Mouse (Mus musculus) thymus, adult 18-20 months (tissue): ENCODE results near the gene Acvr2b.
"Not testable (repeated sequence)": the region's sequence is repeated elsewhere in the genome, so short reads cannot be mapped to it uniquely, and the experiment has no call there.

Experiments used
- DNase-seq, 2 experiments: peaks; one replicate each; pipeline ENCODE4 v3.0.0; 2022; ENCODE audit warnings: mixed read lengths in 2 of 2

Gene Acvr2b

GRCm38 (mm10) chr9:119401801-119402214, at the start of gene Acvr2b:
Gene Acvr2b, plus strand, starts transcription at chr9:119402118.
- DNase-seq = peak; percentile 84 to 87

- no peak for DNase-seq
Observed at GRCm38 (mm10) chr9:119353926-119354325, 48.0 kb upstream of the Acvr2b start.

GRCm38 (mm10) chr9:119355943-119356342, 46.0 kb upstream of the Acvr2b start:
- DNase-seq = no peak

- peak; percentile 80 for DNase-seq
Observed at GRCm38 (mm10) chr9:119357331-119358057, 44.4 kb upstream of the Acvr2b start, which contains the start of gene Xylb. Gene Xylb, plus strand, starts transcription at chr9:119357381.

- DNase-seq = no peak
Observed at GRCm38 (mm10) chr9:119358058-119358429, 43.9 kb upstream of the Acvr2b start.

DNA sequence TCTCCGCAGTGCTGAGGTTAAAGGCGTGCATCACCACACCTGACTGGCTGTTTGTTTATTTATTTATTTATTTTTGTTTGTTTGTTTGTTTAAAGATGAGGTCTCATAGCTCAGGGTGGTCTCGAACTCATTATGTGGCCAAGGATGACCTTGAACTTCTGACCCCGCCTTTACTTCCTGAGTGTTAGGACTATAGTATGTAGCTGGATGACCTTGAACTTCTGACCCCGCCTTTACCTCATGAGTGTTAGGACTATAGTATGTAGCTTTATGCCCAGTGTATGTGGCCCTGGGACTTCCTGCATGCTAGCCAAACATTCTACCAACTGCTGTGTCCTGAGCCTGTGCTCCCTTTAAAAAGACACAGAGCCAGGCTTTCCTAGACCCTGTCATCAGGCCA, 40.5 kb upstream of the Acvr2b start:
- no peak for DNase-seq

DNA sequence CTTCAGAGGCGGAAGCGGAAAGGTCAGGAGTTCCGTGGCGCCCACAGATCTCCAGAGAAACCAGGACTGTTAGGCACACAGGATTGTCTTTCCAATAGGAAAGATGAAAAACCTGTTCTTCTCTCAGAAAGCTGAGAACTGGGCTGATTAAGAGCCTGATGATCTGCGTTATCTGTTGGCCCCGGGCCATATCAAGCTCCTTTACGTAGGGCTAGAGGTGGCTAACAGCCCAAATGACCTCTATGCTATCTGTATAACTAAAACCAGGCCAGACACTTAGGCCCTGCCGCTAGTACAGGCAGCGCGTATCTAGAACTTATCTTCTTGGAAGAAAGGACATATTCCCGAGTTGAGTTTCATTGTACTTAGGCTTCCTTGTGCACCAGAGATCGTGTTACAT, 38.7 kb upstream of the Acvr2b start:
- no peak for DNase-seq

- no peak for DNase-seq
Observed at GRCm38 (mm10) chr9:119365284-119365683, 36.6 kb upstream of the Acvr2b start, which contains the start of gene Slc22a14. Gene Slc22a14, minus strand, starts transcription at chr9:119365553.

DNA sequence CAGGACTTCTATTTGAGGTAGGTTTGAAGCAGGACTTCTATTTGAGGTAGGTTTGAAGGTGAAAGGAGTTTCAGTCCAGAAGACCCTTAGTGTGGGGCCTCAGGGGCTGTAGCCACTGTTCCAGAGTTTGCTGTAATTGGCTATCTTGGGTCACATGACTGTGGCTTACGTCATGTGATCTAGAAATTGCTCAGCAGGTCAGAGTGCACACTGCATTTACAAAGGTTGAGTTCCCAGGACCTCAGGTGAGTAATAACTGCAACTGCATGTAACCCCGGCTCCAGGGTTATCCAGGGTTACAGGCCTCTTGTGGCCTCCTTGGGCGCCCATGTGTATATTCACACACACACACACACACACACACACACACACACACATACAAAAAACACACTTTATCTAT, 33.6 kb upstream of the Acvr2b start:
- DNase-seq = no peak

GRCm38 (mm10) chr9:119370770-119371169, 31.1 kb upstream of the Acvr2b start:
- DNase-seq = not testable (repeated sequence)

DNA sequence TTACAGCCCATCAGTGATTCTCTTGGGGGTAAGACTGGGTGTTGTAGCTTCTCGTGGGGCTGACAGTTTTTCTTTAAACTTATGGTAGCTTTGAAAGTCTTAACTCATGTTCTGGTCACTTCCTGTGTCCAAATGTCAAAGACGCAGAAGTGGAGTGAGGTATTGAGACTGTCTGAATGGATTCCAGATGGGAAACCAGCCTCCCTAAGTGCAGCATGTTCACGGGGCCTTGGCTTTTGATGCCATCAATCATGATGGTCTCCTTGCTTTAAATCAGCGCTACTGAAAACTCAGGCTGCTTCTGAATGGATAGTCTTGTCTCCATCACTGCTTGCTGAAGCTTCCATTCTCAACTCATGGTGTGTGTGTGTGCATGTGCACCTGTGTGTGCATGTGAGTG, 30.7 kb upstream of the Acvr2b start:
- no peak for DNase-seq

GRCm38 (mm10) chr9:119375008-119375407, 26.9 kb upstream of the Acvr2b start:
- no peak for DNase-seq

DNA sequence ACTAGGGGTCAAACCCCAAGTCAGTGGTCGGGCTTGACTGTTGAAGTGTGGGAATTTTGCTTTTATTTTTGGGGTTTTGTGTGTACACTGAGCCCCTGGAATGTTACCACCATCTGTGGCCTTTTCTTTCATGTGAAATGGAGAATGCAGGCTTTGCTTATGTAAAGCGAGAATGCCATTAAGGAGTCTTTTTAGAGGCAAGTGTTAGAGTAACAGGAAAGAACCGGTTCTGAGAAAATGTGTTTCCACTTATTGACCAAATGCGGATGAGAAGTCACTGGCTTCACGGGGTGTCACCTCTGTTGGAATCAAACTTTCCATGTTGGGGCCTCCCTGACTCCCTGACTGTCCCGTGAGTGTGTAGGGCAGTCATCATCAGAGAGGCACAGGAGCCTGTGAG, 26.4 kb upstream of the Acvr2b start:
- DNase-seq = no peak

- DNase-seq = no peak
Observed at GRCm38 (mm10) chr9:119378231-119378630, 23.7 kb upstream of the Acvr2b start.

DNA sequence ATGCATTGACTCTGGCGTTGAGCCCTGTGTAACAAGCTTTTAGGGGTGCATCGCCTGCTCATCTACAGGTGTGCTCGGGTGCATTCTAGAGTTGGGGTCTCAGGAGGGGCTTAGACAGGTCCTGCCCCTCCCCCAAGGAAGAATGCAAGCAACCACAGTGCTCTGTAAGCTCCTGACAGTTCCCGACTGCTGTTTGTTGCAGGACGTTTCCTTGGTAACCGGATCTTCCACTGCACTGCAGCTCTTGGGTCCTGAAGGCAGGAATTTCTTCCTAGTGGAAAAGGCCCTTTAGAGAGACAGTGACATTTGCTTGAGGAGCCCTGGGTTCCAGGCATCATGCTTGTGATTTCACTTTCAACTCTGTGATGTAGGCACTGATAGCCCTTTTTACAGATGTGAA, 19.3 kb upstream of the Acvr2b start:
- no peak for DNase-seq

DNA sequence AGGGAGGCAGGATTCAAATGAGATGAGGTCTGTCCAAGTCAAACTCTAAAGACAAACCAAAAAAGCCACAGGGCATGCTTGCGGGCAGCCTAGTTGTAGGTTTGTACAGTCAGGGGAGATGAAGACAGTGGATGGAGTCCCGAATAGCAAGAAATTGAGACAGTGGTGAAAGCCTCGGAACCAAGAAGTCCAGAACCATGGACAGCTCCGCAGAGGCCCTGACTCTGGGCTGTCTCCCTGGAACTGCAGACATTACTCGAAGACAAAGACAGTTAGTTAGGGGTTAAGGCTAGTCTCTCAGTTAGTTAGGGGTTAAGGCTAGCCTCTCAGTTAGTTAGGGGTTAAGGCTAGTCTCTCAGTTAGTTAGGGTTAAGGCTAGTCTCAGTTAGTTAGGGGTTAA, 13.0 kb upstream of the Acvr2b start:
- no peak for DNase-seq

DNA sequence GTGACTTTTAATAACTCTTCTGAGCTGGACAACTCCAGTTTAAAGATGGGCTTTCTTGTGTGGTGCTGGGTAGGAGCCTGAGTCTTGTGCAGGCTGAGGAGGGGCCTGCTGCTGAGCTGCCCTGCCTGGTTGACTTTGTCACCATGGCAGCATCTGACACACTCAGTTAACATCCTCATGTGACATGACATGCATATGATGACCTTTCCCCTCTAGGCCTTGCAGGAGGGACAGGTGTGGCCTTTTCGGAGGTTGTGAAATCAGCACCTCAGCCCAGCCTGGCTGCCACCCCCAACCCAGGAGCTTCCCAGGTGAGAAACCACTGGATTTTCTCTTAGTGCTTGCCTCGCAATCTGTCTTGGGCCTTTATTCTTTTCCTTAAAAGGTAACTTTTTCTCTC, 11.7 kb upstream of the Acvr2b start:
- no peak for DNase-seq

DNA sequence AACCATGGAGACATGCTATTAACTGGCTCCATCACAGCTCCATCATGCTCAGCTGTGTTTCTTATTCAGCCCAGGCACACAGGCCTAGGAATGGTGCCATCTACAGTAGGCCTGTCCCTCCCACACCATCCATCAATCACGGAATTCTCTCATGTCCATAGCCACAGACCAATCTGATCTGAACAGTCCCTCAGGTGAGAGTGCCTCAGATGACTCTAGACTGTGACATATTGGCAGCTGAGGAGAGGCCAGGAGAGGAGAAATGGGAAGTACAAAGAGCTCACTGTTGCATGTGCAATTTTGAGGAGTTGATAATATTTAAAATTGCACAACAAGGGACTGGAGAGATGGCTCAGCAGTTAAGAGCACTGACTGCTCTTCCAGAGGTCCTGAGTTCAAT, 7.1 kb upstream of the Acvr2b start:
- no peak for DNase-seq

DNA sequence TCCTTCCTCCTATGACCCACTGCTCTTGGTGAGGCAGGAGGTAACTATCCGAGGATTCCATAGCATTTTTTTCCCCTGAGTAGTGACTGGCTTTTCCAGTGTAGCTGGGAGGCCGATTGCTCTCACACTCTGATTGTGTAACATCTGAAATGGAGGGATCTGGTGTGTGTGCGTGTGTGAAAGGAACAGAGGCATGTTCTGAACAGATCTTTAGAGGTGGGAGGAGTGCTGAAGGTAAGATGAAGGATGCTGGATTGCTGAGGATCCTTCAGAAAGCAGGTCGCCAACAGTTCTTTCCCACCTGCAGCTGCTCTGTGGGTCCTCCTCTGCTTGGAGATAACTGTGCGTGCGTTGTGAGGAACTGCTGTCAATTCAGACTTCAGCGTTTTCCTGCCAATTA, 567 bp upstream of the Acvr2b start:
- DNase-seq = peak in 1 of 2 experiments; percentile 6

GRCm38 (mm10) chr9:119402253-119403235, 626 bp downstream of the Acvr2b start:
- peak; percentile 17 to 27 for DNase-seq

- peak in 1 of 2 experiments; percentile 21 for DNase-seq
Observed at GRCm38 (mm10) chr9:119403236-119403641, 1.3 kb downstream of the Acvr2b start.

DNA sequence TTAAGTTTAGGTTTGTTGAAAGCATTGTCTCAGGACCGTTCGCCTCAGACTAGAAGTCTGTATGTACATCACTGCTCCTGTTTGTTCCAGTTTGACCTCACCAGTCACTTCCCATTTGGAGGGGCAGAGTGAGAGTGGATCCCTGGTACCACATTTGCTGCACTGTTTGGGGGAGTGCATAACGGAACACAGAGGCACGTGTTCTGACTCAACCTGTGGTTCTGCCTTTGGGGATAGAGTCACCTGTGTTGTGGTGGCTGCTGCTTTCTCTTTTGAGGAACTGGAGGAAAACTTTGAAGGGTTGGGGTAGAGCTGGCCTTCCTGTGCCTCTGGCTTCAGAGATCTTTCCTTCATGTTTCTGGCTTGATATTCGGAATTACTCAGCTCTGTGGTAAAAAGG, 2.2 kb downstream of the Acvr2b start:
- no peak for DNase-seq

- DNase-seq = no peak
Observed at GRCm38 (mm10) chr9:119407884-119408283, 6.0 kb downstream of the Acvr2b start.
